Mouse (Mus musculus): ENCODE data around the gene Atxn7l3b. TPM values are rescaled to one million over a fixed set of nuclear protein-coding genes. Genes with fewer than 3 reads are reported as not detected.
"Not testable (repeated sequence)": the region's sequence is repeated elsewhere in the genome, so short reads cannot be mapped to it uniquely, and the experiment has no call there.

Atxn7l3b gene
- 69.1 and 76.4 TPM in 2 replicates for polyA plus RNA-seq (2016; fragmentation: Nextera tagmentation; extraction: Ambion mirVana)

GRCm38 (mm10) chr10:112928452-112929221, at the start of gene Atxn7l3b:
Atxn7l3b (minus strand) TSS chr10:112929001.
- ATAC-seq = peak; percentile 99
- peak within 1 kb of the TSS; percentile 81 for H3K4me2 ChIP-seq
- H3K9me3 ChIP-seq (replicated peaks) = no peaks in the 10 kb centered on the region
- H3K4me3 ChIP-seq = peak within 1 kb of the TSS; percentile 80
- 2% methylated on average over 70 of the region's 70 CpGs for WGBS (ENCODE audit: insufficient replicate concordance)
- H3K36me3 ChIP-seq = peaks cover 30% of the 10 kb centered on the region
- peak within 1 kb of the TSS; percentile 91 for H3K9ac ChIP-seq
- no peaks in the 10 kb centered on the region for H3K27me3 ChIP-seq (replicated peaks)
- H3K27ac ChIP-seq = peak within 1 kb of the TSS; percentile 91
- H3K4me1 ChIP-seq = peaks cover 26% of the 10 kb centered on the region

- Histone ChIP-seq H3K4me2 (no peak overlapping the region), H3K36me3 (no peaks in the 10 kb centered on the region), H3K4me3 (no peak overlapping the region), H3K9me3 (replicated peaks) (0 out of 2 replicates have a peak, but pooled peaks cover 3% of the 10 kb centered on the region), H3K27me3 (replicated peaks) (no peaks in the 10 kb centered on the region), H3K27ac (no peak overlapping the region), H3K9ac (no peak overlapping the region), H3K4me1 (no peaks in the 10 kb centered on the region)
- ATAC-seq = no peak
- 71% methylated on average over 4 of the region's 4 CpGs for WGBS (ENCODE audit: insufficient replicate concordance)
These were observed 48.8 kb upstream of the Atxn7l3b start for GRCm38 (mm10) chr10:112977586-112977985.

- H3K9me3 ChIP-seq (replicated peaks) = 0 out of 2 replicates have a peak, but pooled peaks cover 3% of the 10 kb centered on the region
- H3K4me3 ChIP-seq = no peak overlapping the region
- no peaks in the 10 kb centered on the region for H3K27me3 ChIP-seq (replicated peaks)
- H3K9ac ChIP-seq = no peak overlapping the region
- H3K4me1 ChIP-seq = no peaks in the 10 kb centered on the region
- no peak overlapping the region for H3K27ac ChIP-seq
- 25% methylated on average over 5 of the region's 5 CpGs for WGBS (ENCODE audit: insufficient replicate concordance)
- no peak overlapping the region for H3K4me2 ChIP-seq
- no peaks in the 10 kb centered on the region for H3K36me3 ChIP-seq
- peak; percentile 70 for ATAC-seq
These were observed 44.7 kb upstream of the Atxn7l3b start for GRCm38 (mm10) chr10:112973286-112974026.

GRCm38 (mm10) chr10:112970002-112970589, 41.3 kb upstream of the Atxn7l3b start:
- Histone ChIP-seq H3K36me3 (no peaks in the 10 kb centered on the region), H3K4me1 (no peaks in the 10 kb centered on the region), H3K4me3 (no peak overlapping the region), H3K27ac (no peak overlapping the region), H3K27me3 (replicated peaks) (no peaks in the 10 kb centered on the region), H3K4me2 (no peak overlapping the region), H3K9me3 (replicated peaks) (no peaks in the 10 kb centered on the region), H3K9ac (no peak overlapping the region)
- no peak for ATAC-seq
- 51% methylated on average over 2 of the region's 2 CpGs for WGBS (ENCODE audit: insufficient replicate concordance)

- H3K4me1 ChIP-seq = no peaks in the 10 kb centered on the region
- no peaks in the 10 kb centered on the region for H3K27me3 ChIP-seq (replicated peaks)
- no peak for ATAC-seq
- H3K4me2 ChIP-seq = no peak overlapping the region
- H3K36me3 ChIP-seq = no peaks in the 10 kb centered on the region
- WGBS (ENCODE audit: insufficient replicate concordance) = 42% methylated on average over 2 of the region's 2 CpGs
- no peak overlapping the region for H3K9ac ChIP-seq
- H3K9me3 ChIP-seq (replicated peaks) = no peaks in the 10 kb centered on the region
- H3K27ac ChIP-seq = no peak overlapping the region
- H3K4me3 ChIP-seq = no peak overlapping the region
These were observed 38.8 kb upstream of the Atxn7l3b start for GRCm38 (mm10) chr10:112967578-112967977.

- not testable (repeated sequence) for H3K9me3 ChIP-seq (replicated peaks); H3K36me3 ChIP-seq; ATAC-seq; H3K27me3 ChIP-seq (replicated peaks); H3K9ac ChIP-seq; H3K4me1 ChIP-seq; H3K27ac ChIP-seq; H3K4me2 ChIP-seq; H3K4me3 ChIP-seq
- WGBS (ENCODE audit: insufficient replicate concordance) = 55% methylated on average over 4 of the region's 4 CpGs
These were observed 33.4 kb upstream of the Atxn7l3b start for GRCm38 (mm10) chr10:112962216-112962615.

- 45% methylated on average over 2 of the region's 2 CpGs for WGBS (ENCODE audit: insufficient replicate concordance)
These were observed 25.3 kb upstream of the Atxn7l3b start for GRCm38 (mm10) chr10:112954140-112954539.

GRCm38 (mm10) chr10:112948453-112948852, 19.7 kb upstream of the Atxn7l3b start:
- WGBS (ENCODE audit: insufficient replicate concordance) = 65% methylated on average over 3 of the region's 3 CpGs
- Histone ChIP-seq H3K27ac (no peak overlapping the region), H3K36me3 (no peaks in the 10 kb centered on the region), H3K4me3 (no peak overlapping the region), H3K9ac (no peak overlapping the region), H3K27me3 (replicated peaks) (no peaks in the 10 kb centered on the region), H3K4me2 (no peak overlapping the region), H3K9me3 (replicated peaks) (no peaks in the 10 kb centered on the region), H3K4me1 (no peaks in the 10 kb centered on the region)
- ATAC-seq = no peak

More at GRCm38 (mm10) chr10:112954140-112954539, 25.3 kb upstream of the Atxn7l3b start:
- H3K36me3 ChIP-seq = no peaks in the 10 kb centered on the region
- no peak overlapping the region for H3K27ac ChIP-seq
- H3K4me3 ChIP-seq = no peak overlapping the region
- no peaks in the 10 kb centered on the region for H3K4me1 ChIP-seq
- H3K27me3 ChIP-seq (replicated peaks) = no peaks in the 10 kb centered on the region
- no peak overlapping the region for H3K4me2 ChIP-seq
- H3K9ac ChIP-seq = no peak overlapping the region
- ATAC-seq = no peak
- H3K9me3 ChIP-seq (replicated peaks) = no peaks in the 10 kb centered on the region

GRCm38 (mm10) chr10:112929222-112929615, 418 bp upstream of the Atxn7l3b start:
- H3K4me2 ChIP-seq = peak overlapping the region; percentile 81
- no peaks in the 10 kb centered on the region for H3K9me3 ChIP-seq (replicated peaks)
- H3K4me1 ChIP-seq = peaks cover 26% of the 10 kb centered on the region
- H3K36me3 ChIP-seq = peaks cover 30% of the 10 kb centered on the region
- no peak for ATAC-seq
- H3K27ac ChIP-seq = peak overlapping the region; percentile 31
- H3K4me3 ChIP-seq = peak overlapping the region; percentile 80
- no peaks in the 10 kb centered on the region for H3K27me3 ChIP-seq (replicated peaks)
- 41% methylated on average over 9 of the region's 9 CpGs for WGBS (ENCODE audit: insufficient replicate concordance)
- H3K9ac ChIP-seq = peak overlapping the region; percentile 91

- H3K4me3 ChIP-seq = peak overlapping the region; percentile 80; the same call in 1 of the 2 replicates
- no peak overlapping the region for H3K27ac ChIP-seq
- no peak for ATAC-seq
- peak overlapping the region; percentile 81 for H3K4me2 ChIP-seq
- no peaks in the 10 kb centered on the region for H3K9me3 ChIP-seq (replicated peaks)
- peaks cover 26% of the 10 kb centered on the region for H3K4me1 ChIP-seq
- no peak overlapping the region for H3K9ac ChIP-seq
- peaks cover 30% of the 10 kb centered on the region for H3K36me3 ChIP-seq
- H3K27me3 ChIP-seq (replicated peaks) = no peaks in the 10 kb centered on the region
These were observed 1.8 kb downstream of the Atxn7l3b start for GRCm38 (mm10) chr10:112926961-112927360.

- WGBS (ENCODE audit: insufficient replicate concordance) = 82% methylated on average over 2 of the region's 2 CpGs
- no peak overlapping the region for H3K4me3 ChIP-seq
- no peaks in the 10 kb centered on the region for H3K27me3 ChIP-seq (replicated peaks)
- peaks cover 30% of the 10 kb centered on the region for H3K36me3 ChIP-seq
- H3K4me1 ChIP-seq = peaks cover 26% of the 10 kb centered on the region
- no peak overlapping the region for H3K27ac ChIP-seq
- peak overlapping the region; percentile 16 for H3K4me2 ChIP-seq
- no peaks in the 10 kb centered on the region for H3K9me3 ChIP-seq (replicated peaks)
- ATAC-seq = no peak
- H3K9ac ChIP-seq = no peak overlapping the region
These were observed 2.5 kb downstream of the Atxn7l3b start for GRCm38 (mm10) chr10:112926271-112926670.
